Mouse (Mus musculus): ENCODE measurements at regions not wholly inside any gene's neighbourhood (a gene's known extent, or its start where the extent isn't known, plus 50 kb on each side); places are given as distances from the start of the nearest gene placed in this dataset.

DNA sequence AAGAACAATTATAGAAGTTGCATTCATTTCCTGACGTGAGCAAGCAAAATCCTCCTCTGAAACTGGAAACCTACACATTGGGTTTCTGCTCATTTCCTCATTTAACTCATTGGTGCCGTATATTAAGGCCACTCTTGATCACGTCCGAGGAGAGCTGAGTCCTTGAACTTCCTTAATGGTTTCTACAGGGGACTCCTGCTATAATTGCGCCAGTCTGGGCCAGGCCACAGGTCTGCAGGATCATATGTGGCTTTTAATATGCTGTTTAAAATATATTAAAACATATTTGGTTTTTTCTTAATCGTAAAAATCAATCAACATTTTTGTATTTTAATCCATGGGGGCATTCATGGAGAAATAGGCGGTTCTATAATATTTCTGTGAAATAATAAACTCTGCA lies 122.6 kb upstream of the Cep162 start:
- Histone ChIP-seq H3K4me2 (no peak overlapping the region), H3K4me3 (no peak overlapping the region), H3K9ac (no peak overlapping the region), H3K4me1 (replicated peaks) (no peaks in the 10 kb centered on the region), H3K36me3 (no peaks in the 10 kb centered on the region), H3K27me3 (no peaks in the 10 kb centered on the region), H3K27ac (replicated peaks) (no peak overlapping the region), H3K9me3 (no peaks in the 10 kb centered on the region)
- no peak for ATAC-seq (ENCODE audit: low read depth)
- 78% methylated on average over 7 of the region's 7 CpGs for WGBS

DNA sequence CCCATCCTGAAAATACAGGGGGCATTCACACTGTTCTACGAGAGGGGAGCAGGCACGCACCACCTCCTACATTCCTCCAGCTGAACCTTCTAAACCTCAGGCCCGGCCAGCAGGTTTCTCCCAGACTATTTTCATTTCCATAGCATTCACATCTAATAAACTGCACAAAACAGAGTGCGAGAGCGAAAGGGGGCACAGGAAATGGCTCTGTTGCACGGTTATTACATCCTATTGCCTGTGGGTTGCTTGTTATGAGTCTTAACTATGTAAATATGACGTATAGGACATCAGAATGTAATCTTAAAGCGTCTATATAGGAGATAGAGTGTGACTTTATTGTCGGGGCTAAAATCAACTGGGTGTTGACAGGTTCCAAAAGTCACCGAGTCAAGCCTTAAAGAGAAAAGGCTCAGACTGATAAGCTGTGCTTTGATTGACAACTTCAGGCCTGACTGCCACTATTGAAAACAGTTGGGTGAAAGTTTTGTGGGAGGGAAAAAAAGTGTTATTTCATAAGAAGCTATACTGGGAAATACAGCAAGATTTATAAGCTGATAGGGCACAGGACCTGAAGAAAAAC lies 121.5 kb upstream of the Cep162 start:
- Histone ChIP-seq H3K9ac (no peak overlapping the region), H3K27me3 (no peaks in the 10 kb centered on the region), H3K27ac (replicated peaks) (no peak overlapping the region), H3K4me1 (replicated peaks) (no peaks in the 10 kb centered on the region), H3K4me2 (no peak overlapping the region), H3K4me3 (no peak overlapping the region), H3K36me3 (no peaks in the 10 kb centered on the region), H3K9me3 (no peaks in the 10 kb centered on the region)
- WGBS = 79% methylated on average over 10 of the region's 10 CpGs
- ATAC-seq (ENCODE audit: low read depth) = no peak

DNA sequence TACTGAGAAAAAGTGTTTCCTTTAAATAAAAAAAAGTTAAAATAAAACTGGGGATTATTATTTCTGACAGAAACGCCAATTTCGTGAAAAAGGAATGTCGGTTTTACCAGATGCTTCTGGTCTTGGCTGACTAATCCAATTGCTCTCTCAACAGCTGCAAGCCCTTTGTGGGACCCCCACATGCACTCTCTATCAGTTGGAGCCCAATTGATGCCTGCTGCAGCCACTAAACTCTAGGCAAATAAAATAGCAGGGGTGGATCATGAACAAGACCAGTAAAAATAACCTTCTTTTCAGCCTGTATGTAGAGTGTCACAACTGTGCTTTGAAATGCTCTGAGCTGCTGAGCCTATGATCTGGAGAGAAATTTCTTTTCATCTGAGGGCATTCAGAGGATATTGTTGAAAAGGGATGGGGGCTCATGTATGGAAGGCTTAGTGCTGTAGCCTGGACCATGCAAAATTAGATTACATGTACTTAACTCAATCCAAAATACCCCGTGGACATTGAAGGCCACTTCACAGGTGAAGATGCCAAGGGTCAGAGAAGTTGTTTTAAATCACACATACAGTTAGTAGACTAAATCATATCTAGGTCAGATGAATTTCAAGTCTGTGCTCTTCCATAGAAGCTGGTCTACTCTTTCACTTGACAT lies 117.0 kb upstream of the Cep162 start:
- no peaks in the 10 kb centered on the region for H3K4me1 ChIP-seq (replicated peaks)
- H3K9me3 ChIP-seq = no peaks in the 10 kb centered on the region
- H3K4me3 ChIP-seq = no peak overlapping the region
- no peak overlapping the region for H3K9ac ChIP-seq
- H3K27me3 ChIP-seq = no peaks in the 10 kb centered on the region
- 47% methylated on average over 4 of the region's 4 CpGs for WGBS
- H3K27ac ChIP-seq (replicated peaks) = no peak overlapping the region
- no peak overlapping the region for H3K4me2 ChIP-seq
- H3K36me3 ChIP-seq = no peaks in the 10 kb centered on the region
- ATAC-seq (ENCODE audit: low read depth) = no peak

DNA sequence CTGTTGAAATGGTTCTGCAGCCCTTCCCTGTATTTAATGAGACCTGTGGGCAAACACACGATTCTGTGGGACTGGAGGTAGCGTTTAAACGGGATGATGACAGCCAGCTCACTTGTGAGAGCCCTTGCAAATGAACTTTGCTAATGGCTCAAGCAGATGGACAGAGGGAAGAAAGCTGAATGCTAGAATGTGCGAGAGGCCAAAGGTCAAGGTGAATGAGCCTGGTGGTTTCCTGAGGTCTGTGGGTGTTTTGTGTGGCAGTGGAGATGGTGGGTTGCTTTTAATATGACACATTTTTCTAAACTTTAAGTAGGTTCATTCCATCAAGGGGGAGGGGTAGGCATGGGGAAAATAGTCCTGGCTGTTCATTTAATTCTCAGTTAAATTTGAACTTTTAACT lies 113.7 kb upstream of the Cep162 start:
- 61% methylated on average over 4 of the region's 4 CpGs for WGBS
- H3K36me3 ChIP-seq = no peaks in the 10 kb centered on the region
- H3K4me3 ChIP-seq = no peak overlapping the region
- H3K4me2 ChIP-seq = no peak overlapping the region
- H3K9me3 ChIP-seq = no peaks in the 10 kb centered on the region
- H3K9ac ChIP-seq = no peak overlapping the region
- no peak for ATAC-seq (ENCODE audit: low read depth)
- no peak overlapping the region for H3K27ac ChIP-seq (replicated peaks)
- no peaks in the 10 kb centered on the region for H3K4me1 ChIP-seq (replicated peaks)
- H3K27me3 ChIP-seq = no peaks in the 10 kb centered on the region

DNA sequence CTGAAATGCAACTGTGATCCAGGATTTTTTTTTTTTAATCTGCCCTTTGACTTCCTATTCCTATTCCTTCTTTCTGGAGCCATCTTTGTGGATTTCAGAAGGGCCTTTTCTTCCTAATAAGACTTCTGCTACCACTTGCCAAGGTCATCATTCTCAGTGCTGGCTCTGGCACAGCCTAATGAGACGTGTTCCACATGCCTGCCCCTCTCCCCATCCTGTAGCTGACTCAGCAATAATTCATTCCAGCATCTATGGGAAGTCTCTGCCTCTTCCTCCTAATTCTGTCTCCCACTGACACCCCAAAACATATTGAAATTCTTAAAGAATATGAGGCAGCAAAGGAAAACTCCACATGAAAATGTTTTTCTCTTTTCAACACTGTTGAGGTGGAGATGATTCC lies 91.7 kb upstream of the Cep162 start:
- Histone ChIP-seq H3K9me3 (no peaks in the 10 kb centered on the region), H3K4me1 (replicated peaks) (no peaks in the 10 kb centered on the region), H3K27me3 (no peaks in the 10 kb centered on the region), H3K27ac (replicated peaks) (no peak overlapping the region), H3K9ac (no peak overlapping the region), H3K4me2 (no peak overlapping the region), H3K36me3 (no peaks in the 10 kb centered on the region), H3K4me3 (no peak overlapping the region)
- 46% methylated on average over 1 of the region's 1 CpGs for WGBS
- ATAC-seq (ENCODE audit: low read depth) = no peak

DNA sequence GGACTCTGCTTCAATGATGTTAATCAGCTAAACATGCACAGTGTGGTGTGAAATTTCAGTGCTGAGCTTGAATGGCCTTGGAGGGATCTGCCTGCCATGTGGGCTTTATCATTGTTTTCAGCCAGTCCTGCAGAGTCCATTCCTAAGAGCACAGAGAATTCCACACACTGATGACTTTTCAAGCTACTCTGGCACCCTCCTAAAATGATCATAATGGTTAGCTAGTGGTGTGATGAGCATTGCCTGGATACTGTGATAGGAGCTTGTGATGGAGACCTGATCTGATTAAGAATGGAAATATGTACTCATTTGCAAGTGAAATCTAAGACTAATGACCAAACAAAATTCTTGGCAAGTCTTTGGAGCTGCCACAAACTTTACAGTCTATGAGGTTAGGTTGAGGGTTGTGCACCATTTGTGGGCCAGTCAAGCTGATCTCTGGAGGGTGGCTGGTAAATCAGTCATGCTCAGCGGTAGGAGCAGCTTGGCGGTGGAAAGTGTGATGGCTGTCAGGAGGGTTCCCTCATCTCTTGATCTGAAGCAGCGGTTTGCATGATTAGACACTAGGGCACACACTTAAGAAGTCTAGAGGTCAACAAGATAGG lies 91.0 kb upstream of the Cep162 start:
- Histone ChIP-seq H3K36me3 (no peaks in the 10 kb centered on the region), H3K4me2 (no peak overlapping the region), H3K4me3 (no peak overlapping the region), H3K27me3 (no peaks in the 10 kb centered on the region), H3K9me3 (no peaks in the 10 kb centered on the region), H3K4me1 (replicated peaks) (no peaks in the 10 kb centered on the region), H3K27ac (replicated peaks) (no peak overlapping the region), H3K9ac (no peak overlapping the region)
- 84% methylated on average over 3 of the region's 3 CpGs for WGBS
- ATAC-seq (ENCODE audit: low read depth) = no peak

DNA sequence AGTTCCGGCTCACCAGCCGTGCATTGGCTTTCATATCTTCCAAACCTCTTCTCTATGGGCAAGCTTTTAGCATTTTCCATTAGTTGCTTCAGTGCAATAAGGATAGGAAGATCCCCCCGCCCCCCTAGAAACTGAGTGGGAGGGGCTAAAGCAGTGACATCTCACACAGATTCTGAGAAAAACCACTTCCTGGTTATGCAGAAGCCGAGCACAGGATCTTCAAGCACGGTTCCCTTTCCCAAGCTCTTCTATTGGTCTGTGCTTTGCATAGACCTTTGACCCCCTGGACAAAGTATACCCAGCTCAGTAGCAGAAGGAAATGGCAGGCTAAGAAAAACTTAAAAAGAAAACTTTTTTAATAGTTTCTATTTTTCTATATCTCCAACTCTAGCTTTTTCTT lies 86.1 kb upstream of the Cep162 start:
- Histone ChIP-seq H3K4me3 (no peak overlapping the region), H3K27ac (replicated peaks) (no peak overlapping the region), H3K9me3 (no peaks in the 10 kb centered on the region), H3K9ac (no peak overlapping the region), H3K36me3 (no peaks in the 10 kb centered on the region), H3K4me2 (no peak overlapping the region), H3K27me3 (no peaks in the 10 kb centered on the region), H3K4me1 (replicated peaks) (no peaks in the 10 kb centered on the region)
- 85% methylated on average over 5 of the region's 5 CpGs for WGBS
- no peak for ATAC-seq (ENCODE audit: low read depth)

DNA sequence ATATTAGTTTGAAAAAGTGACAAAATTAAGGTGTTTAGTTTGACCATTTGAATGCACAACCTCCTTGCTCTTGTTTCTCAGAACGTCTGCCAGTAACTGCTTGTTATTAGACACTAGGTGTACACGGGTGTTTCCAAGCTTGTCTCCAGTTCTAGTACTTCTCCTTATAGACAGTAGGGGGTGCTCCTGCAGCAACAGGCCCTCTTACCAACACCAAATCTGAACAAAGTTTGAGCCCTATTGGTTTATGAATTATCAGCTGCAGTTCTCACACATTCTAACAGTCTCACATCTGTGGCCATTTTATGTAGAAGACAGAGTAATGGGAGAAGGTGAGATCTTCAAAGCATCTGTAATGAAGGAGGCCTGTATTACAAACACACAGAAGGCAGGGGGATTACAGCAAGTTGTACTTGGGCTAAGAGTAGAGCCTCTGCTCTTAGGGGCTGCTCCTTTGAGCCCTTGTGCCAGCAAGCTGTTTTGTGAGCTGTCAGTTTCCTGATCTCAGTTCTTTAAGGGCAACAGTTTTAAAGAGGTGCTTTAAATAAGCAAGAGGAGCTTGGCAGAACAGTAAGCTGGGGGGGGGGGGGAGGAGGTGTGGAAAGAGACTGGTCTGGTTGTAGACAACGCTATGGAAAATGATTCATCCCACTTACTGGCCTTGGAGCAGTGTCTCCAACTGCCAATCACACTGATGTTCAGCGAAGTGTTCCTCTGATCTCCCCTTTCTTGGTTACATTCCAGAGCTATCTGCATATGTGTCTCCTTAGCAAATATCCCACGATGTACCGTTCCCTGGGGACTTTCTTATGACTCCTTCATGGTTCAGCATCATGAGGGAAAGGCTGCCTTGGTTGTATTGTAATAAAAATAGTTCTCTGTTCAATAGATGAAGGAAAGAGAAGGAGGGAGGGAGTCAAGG lies 71.3 kb upstream of the Cep162 start:
- WGBS = 61% methylated on average over 6 of the region's 6 CpGs

DNA sequence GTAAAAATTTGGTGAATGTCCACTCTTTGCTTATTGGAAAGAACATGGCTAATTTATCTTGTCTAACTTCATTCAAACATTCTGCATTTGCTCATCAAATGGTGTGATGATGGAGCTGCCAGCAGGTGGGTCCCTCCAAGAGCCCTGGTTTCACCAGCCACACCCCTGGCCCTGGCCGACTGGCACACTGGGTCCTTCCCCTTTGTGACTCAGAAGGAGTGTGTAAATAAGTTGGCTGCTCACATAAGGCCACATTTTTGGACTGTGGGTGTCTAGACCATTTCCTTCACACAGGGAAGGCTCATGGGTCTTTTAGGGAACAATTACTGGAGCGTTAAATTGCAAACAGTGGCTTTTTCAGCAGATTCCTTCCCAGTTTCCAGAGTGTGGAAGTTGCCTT lies 68.4 kb upstream of the Cep162 start:
- Histone ChIP-seq H3K4me3 (no peak overlapping the region), H3K27ac (replicated peaks) (no peak overlapping the region), H3K9me3 (no peaks in the 10 kb centered on the region), H3K27me3 (no peaks in the 10 kb centered on the region), H3K4me2 (no peak overlapping the region), H3K4me1 (replicated peaks) (no peaks in the 10 kb centered on the region; the same call in 1 of the 2 replicates), H3K9ac (no peak overlapping the region), H3K36me3 (no peaks in the 10 kb centered on the region)
- no peak for ATAC-seq (ENCODE audit: low read depth)
- 75% methylated on average over 2 of the region's 2 CpGs for WGBS

More for the DNA sequence above, 71.3 kb upstream of the Cep162 start:
- Histone ChIP-seq H3K4me1 (replicated peaks) (no peaks in the 10 kb centered on the region), H3K27ac (replicated peaks) (no peak overlapping the region), H3K4me3 (no peak overlapping the region), H3K9me3 (no peaks in the 10 kb centered on the region), H3K27me3 (no peaks in the 10 kb centered on the region), H3K9ac (no peak overlapping the region), H3K36me3 (no peaks in the 10 kb centered on the region), H3K4me2 (no peak overlapping the region)
- no peak for ATAC-seq (ENCODE audit: low read depth)

DNA sequence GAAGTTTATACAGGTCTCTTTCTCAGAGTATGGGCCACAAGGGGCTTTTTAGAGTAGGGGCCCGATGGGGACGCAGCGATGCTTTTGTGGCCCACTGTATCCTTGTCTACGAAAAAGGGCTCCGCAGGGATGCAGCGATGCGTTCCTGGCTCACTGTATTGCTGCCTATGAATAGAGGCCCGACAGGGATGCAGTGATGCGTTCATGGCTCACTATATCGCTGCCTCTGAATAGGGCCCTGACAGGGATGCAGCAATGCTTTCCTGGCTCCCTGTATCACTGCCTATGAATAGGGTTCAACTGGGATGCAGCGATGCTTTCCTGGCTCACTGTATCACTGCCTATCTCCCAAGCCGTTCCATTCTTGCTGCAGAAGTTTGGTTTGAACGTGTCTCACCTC lies 65.4 kb upstream of the Cep162 start:
- Histone ChIP-seq H3K36me3 (no peaks in the 10 kb centered on the region), H3K4me1 (replicated peaks) (no peaks in the 10 kb centered on the region; the same call in 1 of the 2 replicates), H3K27me3 (no peaks in the 10 kb centered on the region), H3K9ac (no peak overlapping the region), H3K4me3 (no peak overlapping the region), H3K4me2 (no peak overlapping the region), H3K27ac (replicated peaks) (no peak overlapping the region), H3K9me3 (no peaks in the 10 kb centered on the region)
- WGBS = 62% methylated on average over 13 of the region's 13 CpGs
- ATAC-seq (ENCODE audit: low read depth) = no peak

DNA sequence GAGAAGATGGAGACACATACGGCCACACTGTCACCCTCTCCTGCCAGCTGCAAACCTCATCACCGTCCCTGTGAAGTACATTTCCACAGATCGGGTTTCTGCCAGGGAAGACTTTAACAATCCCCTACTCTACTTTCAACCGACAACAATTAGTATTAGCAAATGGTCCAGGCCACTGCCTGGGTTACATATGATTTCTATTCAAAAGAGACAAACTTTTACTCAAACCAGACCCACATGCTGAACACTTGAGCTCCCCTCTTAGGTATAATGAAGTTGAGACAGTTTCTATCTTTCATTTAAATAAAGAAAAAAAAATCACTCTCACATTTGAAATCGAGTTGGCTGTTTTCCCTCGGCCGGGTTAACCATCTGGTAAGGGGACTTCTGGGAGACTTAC lies 63.4 kb upstream of the Cep162 start:
- H3K9ac ChIP-seq = no peak overlapping the region
- 73% methylated on average over 7 of the region's 7 CpGs for whole genome bisulfite sequencing
- no peaks in the 10 kb centered on the region; the same call in 1 of the 2 replicates for H3K4me1 ChIP-seq (replicated peaks)
- no peaks in the 10 kb centered on the region for H3K9me3 ChIP-seq
- H3K36me3 ChIP-seq = no peaks in the 10 kb centered on the region
- H3K4me3 ChIP-seq = no peak overlapping the region
- H3K27ac ChIP-seq (replicated peaks) = no peak overlapping the region
- H3K4me2 ChIP-seq = no peak overlapping the region
- no peaks in the 10 kb centered on the region for H3K27me3 ChIP-seq
- ATAC-seq (ENCODE audit: low read depth) = no peak

DNA sequence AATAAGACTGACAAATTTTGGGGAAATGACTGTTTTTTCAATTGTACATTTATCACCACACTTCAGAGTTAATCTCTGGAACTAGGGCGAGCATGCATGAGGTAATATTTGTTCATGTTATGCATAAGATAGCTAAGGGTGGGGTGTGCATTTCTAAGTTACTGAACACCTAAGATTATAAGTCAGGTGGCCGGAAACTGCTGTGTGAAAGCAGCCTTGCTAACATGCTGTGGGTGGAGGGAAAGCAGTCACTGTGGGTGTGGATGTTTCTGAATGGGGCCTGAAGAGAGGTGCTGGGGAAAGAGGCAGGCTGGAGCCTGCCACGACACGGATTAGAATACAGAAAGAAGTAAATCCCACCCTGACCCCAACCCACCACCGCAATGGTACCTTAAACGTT lies 54.8 kb upstream of the Cep162 start:
- no peak overlapping the region for H3K4me2 ChIP-seq
- no peak overlapping the region for H3K9ac ChIP-seq
- H3K27ac ChIP-seq (replicated peaks) = no peak overlapping the region
- H3K9me3 ChIP-seq = no peaks in the 10 kb centered on the region
- 81% methylated on average over 6 of the region's 6 CpGs for WGBS
- no peaks in the 10 kb centered on the region for H3K27me3 ChIP-seq
- no peaks in the 10 kb centered on the region for H3K4me1 ChIP-seq (replicated peaks)
- no peaks in the 10 kb centered on the region for H3K36me3 ChIP-seq
- no peak for ATAC-seq (ENCODE audit: low read depth)
- H3K4me3 ChIP-seq = no peak overlapping the region
